Mouse (Mus musculus): Measurements from ENCODE around the gene Neurl2. TPM values are rescaled to one million over a fixed set of nuclear protein-coding genes. Genes with fewer than 3 reads are reported as not detected.
"Not testable (repeated sequence)": the region's sequence is repeated elsewhere in the genome, so short reads cannot be mapped to it uniquely, and the experiment has no call there.

The Neurl2 gene
- total RNA-seq, 2 experiments from 2014 or later, result 4.0 to 6.1 TPM

GRCm38 (mm10) chr2:164859640-164860432 lies 26.6 kb upstream of the Neurl2 start:
- no peak for ATAC-seq (replicated peaks; ENCODE audit: poor library complexity, severe bottlenecking)

GRCm38 (mm10) chr2:164859155-164859554 lies 25.9 kb upstream of the Neurl2 start:
- ATAC-seq (replicated peaks; ENCODE audit: poor library complexity, severe bottlenecking), result no peak

- no peak for ATAC-seq (replicated peaks; ENCODE audit: poor library complexity, severe bottlenecking)
These were observed 24.7 kb upstream of the Neurl2 start for GRCm38 (mm10) chr2:164857842-164858553.

GRCm38 (mm10) chr2:164857101-164857821 lies 24.0 kb upstream of the Neurl2 start, which contains the start of gene Pltp:
Gene Pltp, minus strand, starts transcription at chr2:164857711.
- peak; percentile 49 for ATAC-seq (replicated peaks; ENCODE audit: poor library complexity, severe bottlenecking)

- ATAC-seq (replicated peaks; ENCODE audit: poor library complexity, severe bottlenecking), result 0 out of 2 replicates have a peak, but pooled peaks have one; percentile 1
These were observed 23.2 kb upstream of the Neurl2 start for GRCm38 (mm10) chr2:164856309-164857100.

GRCm38 (mm10) chr2:164855572-164855971 lies 22.3 kb upstream of the Neurl2 start:
- not testable (repeated sequence) for ATAC-seq (replicated peaks; ENCODE audit: poor library complexity, severe bottlenecking)

- ATAC-seq (replicated peaks; ENCODE audit: poor library complexity, severe bottlenecking), result no peak
These were observed 16.8 kb upstream of the Neurl2 start for GRCm38 (mm10) chr2:164850061-164850460.

GRCm38 (mm10) chr2:164845782-164846181 lies 12.5 kb upstream of the Neurl2 start:
- ATAC-seq (replicated peaks; ENCODE audit: poor library complexity, severe bottlenecking), result no peak

GRCm38 (mm10) chr2:164835164-164835563 lies 1.9 kb upstream of the Neurl2 start:
- no peak for ATAC-seq (replicated peaks; ENCODE audit: poor library complexity, severe bottlenecking)

GRCm38 (mm10) chr2:164834531-164834930 lies 1.3 kb upstream of the Neurl2 start:
- no peak for ATAC-seq (replicated peaks; ENCODE audit: poor library complexity, severe bottlenecking)

- peak; percentile 77 for ATAC-seq (replicated peaks; ENCODE audit: poor library complexity, severe bottlenecking)
These were observed 431 bp downstream of the Neurl2 start, which contains the start of gene Ctsa for GRCm38 (mm10) chr2:164832748-164833301. Gene Ctsa, plus strand, starts transcription at chr2:164832873.

GRCm38 (mm10) chr2:164832032-164832747 lies 1.1 kb downstream of the Neurl2 start:
- no peak for ATAC-seq (replicated peaks; ENCODE audit: poor library complexity, severe bottlenecking)

GRCm38 (mm10) chr2:164831029-164831428 lies 2.2 kb downstream of the Neurl2 start:
- ATAC-seq (replicated peaks; ENCODE audit: poor library complexity, severe bottlenecking), result no peak

GRCm38 (mm10) chr2:164829090-164829489 lies 4.2 kb downstream of the Neurl2 start:
- no peak for ATAC-seq (replicated peaks; ENCODE audit: poor library complexity, severe bottlenecking)

GRCm38 (mm10) chr2:164828437-164828836 lies 4.8 kb downstream of the Neurl2 start, which contains the start of gene Spata25:
Gene Spata25, minus strand, starts transcription at chr2:164828537.
- no peak for ATAC-seq (replicated peaks; ENCODE audit: poor library complexity, severe bottlenecking)

- ATAC-seq (replicated peaks; ENCODE audit: poor library complexity, severe bottlenecking), result no peak
These were observed 6.0 kb downstream of the Neurl2 start for GRCm38 (mm10) chr2:164827146-164827850.

- no peak for ATAC-seq (replicated peaks; ENCODE audit: poor library complexity, severe bottlenecking)
These were observed 7.7 kb downstream of the Neurl2 start for GRCm38 (mm10) chr2:164825521-164825920.

GRCm38 (mm10) chr2:164823969-164824368 lies 9.3 kb downstream of the Neurl2 start:
- no peak for ATAC-seq (replicated peaks; ENCODE audit: poor library complexity, severe bottlenecking)
